Mouse (Mus musculus) midbrain, embryonic 16.5 days (tissue): ENCODE measurements at regions not wholly inside any gene's neighbourhood (a gene's known extent, or its start where the extent isn't known, plus 50 kb on each side); places are given as distances from the start of the nearest gene placed in this dataset.

Experiments
- ATAC-seq: fragments of 200-750 bp; cut with Nextera tagmentation; 2 replicates; pipeline ENCODE4 v1.8.0; 2017; ENCODE audit warnings: moderate TSS enrichment
- H3K27ac ChIP-seq: fragments of 300-500 bp; sonication (generic); 2 replicates; pipeline ENCODE4 v1.5.1; 2014; ENCODE audit warnings: mild to moderate bottlenecking, low read length, mixed read lengths
- H3K27me3 ChIP-seq: fragments of 300-500 bp; sonication (generic); 2 replicates; pipeline ENCODE4 v1.6.1; 2014; ENCODE audit warnings: low read depth, low read length, mixed read lengths; ENCODE audit not compliant: control insufficient read depth, insufficient read depth
- H3K36me3 ChIP-seq: fragments of 300-500 bp; sonication (generic); 2 replicates; pipeline ENCODE4 v1.6.1; 2014; ENCODE audit warnings: mild to moderate bottlenecking, low read length, moderate library complexity, mixed read lengths; ENCODE audit not compliant: control insufficient read depth, insufficient read depth
- H3K4me1 ChIP-seq: fragments of 300-500 bp; sonication (generic); 2 replicates; pipeline ENCODE4 v1.6.1; 2014; ENCODE audit warnings: mild to moderate bottlenecking, low read length, mixed read lengths; ENCODE audit not compliant: control insufficient read depth, insufficient read depth
- H3K4me2 ChIP-seq: fragments of 300-500 bp; sonication (generic); 2 replicates; pipeline ENCODE4 v1.6.1; 2014; ENCODE audit warnings: mild to moderate bottlenecking, low read length, mixed read lengths
- H3K4me3 ChIP-seq: fragments of 300-500 bp; sonication (generic); 2 replicates; pipeline ENCODE4 v1.5.1; 2014; ENCODE audit warnings: low read depth, mild to moderate bottlenecking, low read length, moderate library complexity, mixed read lengths
- H3K9ac ChIP-seq: fragments of 300-500 bp; sonication (generic); 2 replicates; pipeline ENCODE4 v1.6.1; 2014; ENCODE audit warnings: low read depth, low read length, mixed read lengths
- H3K9me3 ChIP-seq: fragments of 300-500 bp; sonication (generic); replicated peaks from 2 replicates; pipeline ENCODE4 v1.6.1; 2014; ENCODE audit warnings: mild to moderate bottlenecking, low read length, mixed read lengths; ENCODE audit not compliant: control insufficient read depth, poor library complexity, severe bottlenecking
- WGBS: fragments of 180-500 bp; shearing (Covaris S2); extraction: QIAGEN DNeasy Blood & Tissue Kit; methylation state at CpG from one replicate; pipeline ENCODE4 v1.1.7; 2014; 5-methylcytosine and 5-hydroxymethylcytosine counted together

DNA sequence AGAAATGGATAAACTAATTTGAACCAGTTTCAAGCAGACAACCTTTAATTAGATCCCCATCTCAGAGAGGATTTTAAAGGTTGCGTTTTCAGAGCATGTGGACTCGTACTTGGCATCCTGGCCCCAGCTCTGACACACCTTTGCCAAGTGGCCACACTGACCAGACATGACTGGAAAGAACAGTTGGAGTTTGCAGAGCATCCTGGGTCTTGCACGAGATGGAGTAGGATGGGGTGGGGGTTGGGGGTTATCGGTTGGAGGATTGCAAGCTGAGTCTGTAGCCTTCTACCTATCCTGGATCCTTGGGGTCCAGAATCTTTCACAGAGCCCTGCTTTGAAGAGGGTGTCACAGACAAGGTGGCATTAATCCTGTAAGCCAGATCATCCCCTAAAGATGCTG is 550.9 kb upstream of the Mgmt start:
- no peak for ATAC-seq
- Histone ChIP-seq H3K4me2 (no peak overlapping the region), H3K9ac (no peak overlapping the region), H3K27me3 (no peaks in the 10 kb centered on the region), H3K27ac (0 out of 2 replicates have a peak overlapping the region, but pooled peaks have one; percentile 4), H3K4me1 (peaks cover 22% of the 10 kb centered on the region), H3K4me3 (no peak overlapping the region), H3K36me3 (no peaks in the 10 kb centered on the region), H3K9me3 (no peaks in the 10 kb centered on the region)
- WGBS, result 74% methylated on average over 4 of the region's 4 CpGs

DNA sequence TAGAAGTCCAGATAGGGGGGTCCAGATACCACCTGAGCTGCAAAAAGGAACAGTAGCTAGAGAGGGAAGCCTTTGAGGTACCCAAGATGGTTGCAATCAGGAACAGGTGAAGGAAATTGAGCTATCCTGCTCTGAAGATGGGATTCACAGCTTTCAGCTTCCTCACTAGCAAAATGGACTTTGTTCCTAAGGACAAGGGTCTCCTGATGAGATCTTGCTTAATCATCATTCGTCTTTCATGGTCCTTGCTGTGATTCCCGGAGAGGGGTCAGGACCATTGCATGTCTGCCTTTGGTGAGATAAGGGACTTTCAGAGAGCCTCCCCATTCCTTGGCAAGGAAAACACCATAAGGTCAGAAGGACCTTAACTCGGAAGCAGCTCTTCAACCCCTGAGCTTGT is 549.4 kb upstream of the Mgmt start:
- Histone ChIP-seq H3K9ac (no peak overlapping the region), H3K9me3 (no peaks in the 10 kb centered on the region), H3K27me3 (no peaks in the 10 kb centered on the region), H3K27ac (no peak overlapping the region), H3K4me3 (no peak overlapping the region), H3K4me1 (peaks cover 22% of the 10 kb centered on the region), H3K4me2 (no peak overlapping the region), H3K36me3 (no peaks in the 10 kb centered on the region)
- WGBS, result 89% methylated on average over 3 of the region's 3 CpGs
- no peak for ATAC-seq

GRCm38 (mm10) chr7:136346531-136346930 is 547.9 kb upstream of the Mgmt start:
- Histone ChIP-seq H3K36me3 (no peaks in the 10 kb centered on the region), H3K4me2 (no peak overlapping the region), H3K9ac (no peak overlapping the region), H3K27ac (no peak overlapping the region), H3K4me3 (no peak overlapping the region), H3K9me3 (no peaks in the 10 kb centered on the region), H3K27me3 (no peaks in the 10 kb centered on the region), H3K4me1 (peaks cover 19% of the 10 kb centered on the region)
- 91% methylated on average over 4 of the region's 4 CpGs for WGBS
- ATAC-seq, result no peak

DNA sequence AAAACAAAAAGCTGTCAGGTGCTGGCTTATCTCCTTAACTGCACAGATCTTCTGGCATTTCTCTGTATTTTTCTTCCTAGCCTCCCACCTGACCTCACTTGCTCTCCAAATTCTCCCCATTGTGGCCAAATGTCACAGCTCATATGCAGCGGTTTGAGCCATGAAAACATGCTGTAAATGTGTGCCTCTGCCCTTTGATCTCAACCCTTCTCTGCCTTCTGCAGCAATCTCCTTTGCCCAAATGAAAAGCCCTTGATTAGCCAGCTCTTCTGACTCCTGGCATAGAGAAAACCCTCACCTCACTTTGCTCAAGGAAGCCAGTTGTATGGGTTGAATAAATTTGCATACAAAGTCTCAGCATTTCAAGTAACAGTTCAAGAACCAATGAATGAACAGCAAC is 546.1 kb upstream of the Mgmt start:
- H3K4me1 ChIP-seq, result peaks cover 2% of the 10 kb centered on the region; the same call in 1 of the 2 replicates
- no peak overlapping the region for H3K27ac ChIP-seq
- WGBS, result 50% methylated on average over 1 of the region's 1 CpGs
- no peak overlapping the region for H3K9ac ChIP-seq
- no peaks in the 10 kb centered on the region for H3K9me3 ChIP-seq
- H3K4me3 ChIP-seq, result no peak overlapping the region
- no peaks in the 10 kb centered on the region for H3K27me3 ChIP-seq
- no peaks in the 10 kb centered on the region for H3K36me3 ChIP-seq
- no peak for ATAC-seq
- no peak overlapping the region for H3K4me2 ChIP-seq

GRCm38 (mm10) chr7:136349651-136350050 is 544.8 kb upstream of the Mgmt start:
- no peak overlapping the region for H3K4me3 ChIP-seq
- H3K9me3 ChIP-seq, result no peaks in the 10 kb centered on the region
- H3K27me3 ChIP-seq, result no peaks in the 10 kb centered on the region
- no peak overlapping the region for H3K27ac ChIP-seq
- H3K4me2 ChIP-seq, result no peak overlapping the region
- ATAC-seq, result no peak
- 60% methylated on average over 14 of the region's 14 CpGs for WGBS
- no peak overlapping the region for H3K9ac ChIP-seq
- H3K4me1 ChIP-seq, result no peaks in the 10 kb centered on the region; the same call in 1 of the 2 replicates
- H3K36me3 ChIP-seq, result no peaks in the 10 kb centered on the region

DNA sequence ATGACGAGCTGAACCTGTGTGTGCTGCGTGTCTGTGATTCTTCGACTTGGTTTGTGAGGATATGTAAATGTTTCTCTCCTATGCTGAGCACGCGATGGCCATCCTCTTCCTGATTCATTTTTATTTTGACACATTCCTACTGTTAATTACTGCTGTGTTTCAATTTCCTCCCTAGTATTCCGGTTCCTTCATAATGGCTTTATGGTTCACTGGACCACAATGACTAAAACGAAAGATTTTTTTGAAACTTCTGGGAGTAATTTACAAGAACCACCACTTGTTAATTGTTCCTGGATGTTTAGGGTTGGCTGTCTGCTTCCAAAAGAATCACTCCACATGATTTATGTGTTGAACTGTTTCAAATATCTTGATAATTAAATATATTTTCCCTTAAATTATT is 537.4 kb upstream of the Mgmt start:
- WGBS, result 60% methylated on average over 7 of the region's 7 CpGs

GRCm38 (mm10) chr7:136365318-136366211 is 528.8 kb upstream of the Mgmt start:
- 37% methylated on average over 7 of the region's 7 CpGs for WGBS
- Histone ChIP-seq H3K4me2 (no peak overlapping the region), H3K27ac (no peak overlapping the region), H3K4me1 (no peaks in the 10 kb centered on the region), H3K4me3 (no peak overlapping the region), H3K36me3 (no peaks in the 10 kb centered on the region), H3K9ac (no peak overlapping the region), H3K9me3 (no peaks in the 10 kb centered on the region), H3K27me3 (no peaks in the 10 kb centered on the region)
- ATAC-seq, result no peak

More for the DNA sequence above, 537.4 kb upstream of the Mgmt start:
- Histone ChIP-seq H3K9ac (no peak overlapping the region), H3K36me3 (no peaks in the 10 kb centered on the region), H3K27ac (no peak overlapping the region), H3K27me3 (no peaks in the 10 kb centered on the region), H3K4me2 (no peak overlapping the region), H3K4me3 (no peak overlapping the region), H3K9me3 (no peaks in the 10 kb centered on the region), H3K4me1 (peaks cover 2% of the 10 kb centered on the region; the same call in 1 of the 2 replicates)
- no peak for ATAC-seq

- no peaks in the 10 kb centered on the region for H3K4me1 ChIP-seq
- H3K9ac ChIP-seq, result no peak overlapping the region
- WGBS, result 92% methylated on average over 3 of the region's 3 CpGs
- H3K27ac ChIP-seq, result no peak overlapping the region
- no peak overlapping the region for H3K4me3 ChIP-seq
- H3K9me3 ChIP-seq, result no peaks in the 10 kb centered on the region
- no peaks in the 10 kb centered on the region for H3K27me3 ChIP-seq
- H3K36me3 ChIP-seq, result no peaks in the 10 kb centered on the region
- no peak overlapping the region for H3K4me2 ChIP-seq
- no peak for ATAC-seq
These were observed 517.2 kb upstream of the Mgmt start for GRCm38 (mm10) chr7:136377259-136377658.

GRCm38 (mm10) chr7:136377742-136378141 is 516.7 kb upstream of the Mgmt start:
- no peak for ATAC-seq
- no peaks in the 10 kb centered on the region for H3K27me3 ChIP-seq

More at GRCm38 (mm10) chr7:136377742-136378141, 516.7 kb upstream of the Mgmt start:
- Histone ChIP-seq H3K4me2 (no peak overlapping the region), H3K27ac (no peak overlapping the region), H3K36me3 (no peaks in the 10 kb centered on the region), H3K9me3 (no peaks in the 10 kb centered on the region), H3K4me1 (no peaks in the 10 kb centered on the region), H3K9ac (no peak overlapping the region), H3K4me3 (no peak overlapping the region)
- 88% methylated on average over 8 of the region's 8 CpGs for WGBS
